Mouse (Mus musculus) lung, embryonic 16.5 days (tissue): Measurements from ENCODE around the gene Olfr571. TPM values are rescaled to one million over a fixed set of nuclear protein-coding genes. Genes with fewer than 3 reads are reported as not detected.

Source experiments
- ATAC-seq: fragments of 200-750 bp; cut with Nextera tagmentation; 2 replicates; pipeline ENCODE4 v1.8.0; 2017; ENCODE audit warnings: low read depth, mild to moderate bottlenecking, moderate library complexity
- H3K27ac ChIP-seq: fragments of 300-500 bp; sonication (generic); 2 replicates; pipeline ENCODE4 v1.5.1; 2014; ENCODE audit warnings: mild to moderate bottlenecking, control low read depth, low read length
- H3K27me3 ChIP-seq: fragments of 300-500 bp; sonication (generic); 2 replicates; pipeline ENCODE4 v1.6.1; 2014; ENCODE audit warnings: low read depth, low read length, mixed read lengths; ENCODE audit not compliant: control insufficient read depth, insufficient read depth
- H3K36me3 ChIP-seq: fragments of 300-500 bp; sonication (generic); 2 replicates; pipeline ENCODE4 v1.6.1; 2014; ENCODE audit warnings: low read length; ENCODE audit not compliant: control insufficient read depth, insufficient read depth
- H3K4me1 ChIP-seq: fragments of 300-500 bp; sonication (generic); replicated peaks from 2 replicates; pipeline ENCODE4 v1.6.1; 2014; ENCODE audit warnings: low read length, mixed read lengths; ENCODE audit not compliant: control insufficient read depth, insufficient read depth
- H3K4me2 ChIP-seq: fragments of 300-500 bp; sonication (generic); 2 replicates; pipeline ENCODE4 v1.6.1; 2014; ENCODE audit warnings: low read depth, low read length, control low read depth
- H3K4me3 ChIP-seq: fragments of 300-500 bp; sonication (generic); 2 replicates; pipeline ENCODE4 v1.5.1; 2014; ENCODE audit warnings: mild to moderate bottlenecking, low read length, control low read depth
- H3K9ac ChIP-seq: fragments of 300-500 bp; sonication (generic); 2 replicates; pipeline ENCODE4 v1.6.1; 2014; ENCODE audit warnings: low read length, control low read depth
- H3K9me3 ChIP-seq: fragments of 300-500 bp; sonication (generic); 2 replicates; pipeline ENCODE4 v1.6.1; 2016; ENCODE audit warnings: low read length; ENCODE audit not compliant: control insufficient read depth
- WGBS: fragments of 180-500 bp; shearing (Covaris S2); extraction: QIAGEN DNeasy Blood & Tissue Kit; methylation state at CpG from one replicate; pipeline ENCODE4 v1.1.7; 2014; 5-methylcytosine and 5-hydroxymethylcytosine counted together
- polyA plus RNA-seq: library from polyadenylated mRNA; unstranded; fragments of >200 nt; fragmentation: Nextera tagmentation; extraction: Ambion mirVana; gene quantifications from 2 replicates; pipeline ENCODE4 v1.2.1, GENCODE M21; 2015

Olfr571 gene
- polyA plus RNA-seq, 1 experiment from 2014 or later, result not detected

DNA sequence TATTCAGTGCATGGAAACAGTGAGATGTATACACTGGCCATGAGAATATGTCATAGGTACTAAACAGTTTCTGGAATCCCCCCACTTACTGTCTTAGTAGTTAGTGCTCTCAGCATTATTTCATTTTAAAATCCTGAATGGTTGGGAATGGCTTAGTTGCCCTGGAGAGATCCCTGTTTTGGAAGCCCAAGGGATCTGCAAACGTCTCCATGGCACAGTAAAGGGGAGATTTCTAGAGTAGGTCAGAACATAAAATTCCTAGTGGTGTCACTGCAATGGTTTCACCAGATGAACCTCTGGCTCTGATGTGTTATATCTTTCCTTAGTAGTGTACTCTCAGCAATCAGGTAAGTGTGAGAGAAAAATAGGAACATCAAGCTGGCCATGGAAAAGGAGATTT is 6.8 kb upstream of the Olfr571 start, which contains the start of gene Olfr572:
Olfr572 (plus strand) TSS at position 301 of the 400 bp plus-strand sequence.
- 53% methylated on average over 1 of the region's 1 CpGs for WGBS
- ATAC-seq, result no peak
- Histone ChIP-seq H3K36me3 (no peaks in the 10 kb centered on the region), H3K27me3 (no peaks in the 10 kb centered on the region), H3K4me2 (no peak within 1 kb of the TSS), H3K27ac (no peak within 1 kb of the TSS), H3K4me3 (no peak within 1 kb of the TSS), H3K4me1 (no peaks in the 10 kb centered on the region), H3K9ac (no peak within 1 kb of the TSS), H3K9me3 (no peaks in the 10 kb centered on the region)

DNA sequence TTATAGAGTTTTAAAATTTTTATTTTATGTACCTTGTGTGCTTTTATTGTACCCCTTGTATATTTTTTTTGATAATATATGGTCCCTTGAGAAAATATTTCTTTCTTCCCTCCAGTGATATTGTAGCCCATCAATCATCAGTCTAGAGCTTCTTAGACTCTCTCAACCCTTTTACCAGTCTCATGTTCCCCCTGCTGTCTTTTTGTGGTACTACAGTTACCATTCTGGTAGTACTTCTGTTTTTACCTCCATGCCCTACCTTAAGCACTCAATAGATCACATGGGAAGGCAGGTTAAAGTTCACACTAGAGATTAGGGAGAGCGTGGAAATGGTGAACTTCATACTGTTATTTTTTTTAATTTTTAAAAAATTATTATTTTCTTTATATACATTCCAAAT is 2.3 kb upstream of the Olfr571 start:
- Histone ChIP-seq H3K36me3 (no peaks in the 10 kb centered on the region), H3K9me3 (no peaks in the 10 kb centered on the region), H3K4me1 (no peaks in the 10 kb centered on the region), H3K4me3 (no peak overlapping the region), H3K27ac (no peak overlapping the region), H3K4me2 (no peak overlapping the region), H3K27me3 (no peaks in the 10 kb centered on the region), H3K9ac (no peak overlapping the region)
- 0 out of 2 replicates have a peak, but pooled peaks have one; percentile 10 for ATAC-seq
- 9% methylated on average over 1 of the region's 1 CpGs for WGBS

DNA sequence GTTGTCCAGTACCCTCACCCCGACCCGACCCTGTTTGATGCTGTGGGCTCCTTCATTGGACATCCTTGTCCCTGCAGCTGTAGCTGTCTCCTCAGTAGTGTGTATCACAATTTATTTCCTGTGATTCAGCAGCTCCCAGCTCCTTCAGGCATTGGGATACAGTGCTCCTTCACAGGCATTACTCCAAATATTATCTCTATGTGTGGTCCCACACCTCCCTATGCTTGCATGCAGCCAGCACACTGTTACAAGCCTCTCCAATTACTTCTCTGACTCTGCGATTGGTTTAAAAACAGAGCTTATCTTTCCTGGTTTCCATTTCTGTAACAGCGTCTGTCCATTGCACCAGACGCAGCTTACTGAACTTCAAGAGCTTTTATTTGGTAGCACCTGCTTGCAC is 931 bp downstream of the Olfr571 start:
- H3K27ac ChIP-seq, result no peak overlapping the region
- H3K27me3 ChIP-seq, result no peaks in the 10 kb centered on the region
- ATAC-seq, result no peak
- WGBS, result 41% methylated on average over 5 of the region's 5 CpGs
- H3K9ac ChIP-seq, result no peak overlapping the region
- H3K9me3 ChIP-seq, result no peaks in the 10 kb centered on the region
- no peak overlapping the region for H3K4me3 ChIP-seq
- H3K36me3 ChIP-seq, result no peaks in the 10 kb centered on the region
- no peak overlapping the region for H3K4me2 ChIP-seq
- no peaks in the 10 kb centered on the region for H3K4me1 ChIP-seq

DNA sequence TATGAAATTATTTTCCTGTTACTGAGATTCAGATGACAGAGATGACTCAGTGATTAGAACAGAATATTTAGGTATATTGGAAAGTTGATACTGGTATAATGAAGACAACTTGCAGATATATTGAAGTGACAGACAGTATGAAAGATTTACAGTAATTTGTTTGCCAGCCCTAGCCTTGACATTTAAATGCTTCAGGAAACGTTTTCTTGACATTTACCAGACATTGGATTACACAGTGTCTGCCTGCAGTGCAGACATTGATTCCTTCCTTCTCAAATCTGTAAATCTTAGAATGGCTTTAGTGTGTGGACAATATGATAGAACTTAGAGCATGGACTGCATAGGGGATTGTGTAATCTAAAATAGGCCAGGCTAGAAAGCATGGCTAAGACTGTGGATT is 2.1 kb downstream of the Olfr571 start:
- 29% methylated on average over 1 of the region's 1 CpGs for WGBS
- Histone ChIP-seq H3K9me3 (no peaks in the 10 kb centered on the region), H3K27me3 (no peaks in the 10 kb centered on the region), H3K4me1 (no peaks in the 10 kb centered on the region), H3K4me2 (no peak overlapping the region), H3K9ac (no peak overlapping the region), H3K4me3 (no peak overlapping the region), H3K27ac (no peak overlapping the region), H3K36me3 (no peaks in the 10 kb centered on the region)
- ATAC-seq, result no peak

DNA sequence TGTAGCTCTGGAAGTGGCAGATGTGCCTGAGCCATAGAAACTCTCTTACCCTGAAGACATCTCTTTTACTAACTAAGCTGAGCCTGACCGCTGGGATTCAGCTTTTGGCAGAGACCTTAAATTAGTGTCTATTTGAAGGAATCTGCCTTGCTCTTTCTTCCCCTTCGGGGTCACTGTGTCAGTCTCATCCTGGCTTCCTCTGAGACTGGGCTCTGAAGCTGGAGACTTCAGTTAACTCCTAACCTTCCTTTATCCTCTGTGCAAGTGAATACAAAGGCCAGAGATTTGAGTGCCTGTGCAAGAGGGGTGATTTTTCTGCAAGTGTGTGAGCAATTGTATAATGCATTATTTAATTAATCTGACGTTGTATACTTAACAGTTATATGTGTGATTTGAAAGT is 26.6 kb downstream of the Olfr571 start, which contains the start of gene Olfr569:
Olfr569 (minus strand) TSS at position 101 of the 400 bp plus-strand sequence.
- Histone ChIP-seq H3K36me3 (no peaks in the 10 kb centered on the region), H3K4me3 (no peak within 1 kb of the TSS), H3K27me3 (no peaks in the 10 kb centered on the region), H3K9ac (no peak within 1 kb of the TSS), H3K9me3 (no peaks in the 10 kb centered on the region), H3K4me2 (no peak within 1 kb of the TSS), H3K27ac (no peak within 1 kb of the TSS), H3K4me1 (no peaks in the 10 kb centered on the region)
- ATAC-seq, result no peak
- WGBS, result 61% methylated on average over 3 of the region's 3 CpGs

DNA sequence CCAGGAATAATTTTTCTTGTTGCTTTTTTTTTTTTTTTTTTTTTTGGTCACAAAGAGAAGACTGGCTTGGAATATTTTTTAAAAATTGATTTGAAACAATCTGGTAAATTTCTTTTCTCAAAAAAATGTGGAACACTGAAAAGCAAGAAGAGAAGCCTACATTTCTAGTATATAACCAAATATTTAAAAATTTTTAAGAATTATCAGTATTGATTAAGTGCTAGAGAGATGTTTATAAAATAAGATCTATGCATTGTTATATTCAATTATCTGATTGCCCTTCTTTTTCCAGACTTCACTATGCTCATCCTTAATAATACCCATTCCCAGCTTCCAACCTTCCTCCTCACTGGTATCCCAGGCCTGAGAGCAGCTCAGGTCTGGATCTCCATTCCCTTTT is 40.5 kb downstream of the Olfr571 start, which contains the start of gene Olfr568:
Olfr568 (plus strand) TSS at position 301 of the 400 bp plus-strand sequence.
- no peak for ATAC-seq
- Histone ChIP-seq H3K27me3 (no peaks in the 10 kb centered on the region), H3K36me3 (no peaks in the 10 kb centered on the region), H3K4me2 (no peak within 1 kb of the TSS), H3K4me1 (no peaks in the 10 kb centered on the region), H3K27ac (no peak within 1 kb of the TSS), H3K9me3 (no peaks in the 10 kb centered on the region), H3K4me3 (no peak within 1 kb of the TSS), H3K9ac (no peak within 1 kb of the TSS)

DNA sequence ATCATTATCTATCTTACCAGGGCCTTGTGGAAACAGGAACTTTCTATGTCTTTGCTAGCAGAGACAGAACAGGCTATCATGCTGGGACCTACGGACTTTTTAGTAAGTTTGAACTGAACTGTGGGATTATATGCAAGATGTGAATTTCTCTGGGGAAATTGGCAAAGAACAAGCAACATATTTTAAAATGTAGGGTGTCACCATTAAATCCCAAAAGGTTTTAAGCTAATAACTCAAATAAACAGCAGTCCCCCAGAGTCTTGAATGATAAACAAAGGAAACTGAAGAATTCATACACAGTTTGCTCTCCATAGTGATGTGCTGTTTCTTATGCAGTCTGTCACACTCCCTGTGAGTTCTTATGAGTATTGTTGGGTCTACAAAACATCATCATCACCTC is 58.7 kb downstream of the Olfr571 start, which contains the start of gene Olfr566:
Olfr566 (minus strand) TSS at position 101 of the 400 bp plus-strand sequence.
- Histone ChIP-seq H3K4me1 (no peaks in the 10 kb centered on the region), H3K36me3 (no peaks in the 10 kb centered on the region), H3K27ac (no peak within 1 kb of the TSS), H3K9ac (no peak within 1 kb of the TSS), H3K27me3 (no peaks in the 10 kb centered on the region), H3K4me3 (no peak within 1 kb of the TSS), H3K4me2 (no peak within 1 kb of the TSS), H3K9me3 (no peaks in the 10 kb centered on the region)
- 79% methylated on average over 1 of the region's 1 CpGs for WGBS
- no peak for ATAC-seq

DNA sequence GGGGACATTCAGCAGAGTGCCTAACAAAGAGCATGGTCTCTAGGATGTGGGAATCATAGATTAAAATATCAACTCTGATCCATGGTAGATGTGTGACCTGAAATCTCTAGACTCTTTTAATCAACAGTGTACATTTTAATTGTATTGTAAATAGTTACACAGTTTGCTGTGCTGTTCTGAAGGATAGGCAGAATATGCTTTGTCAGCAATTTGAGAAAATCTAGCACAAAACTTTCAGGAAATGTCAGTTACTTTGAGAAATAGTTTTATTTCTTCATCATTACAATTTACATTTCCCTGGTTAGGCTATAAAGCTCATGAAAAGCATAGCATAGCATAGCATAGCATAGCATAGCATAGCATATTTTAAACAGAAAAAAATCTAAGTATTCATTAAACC is 61.5 kb downstream of the Olfr571 start:
- Histone ChIP-seq H3K9ac (no peak overlapping the region), H3K27me3 (no peaks in the 10 kb centered on the region), H3K4me2 (no peak overlapping the region), H3K4me1 (no peaks in the 10 kb centered on the region), H3K4me3 (no peak overlapping the region), H3K9me3 (no peaks in the 10 kb centered on the region), H3K36me3 (no peaks in the 10 kb centered on the region), H3K27ac (no peak overlapping the region)
- no peak for ATAC-seq
